Mouse (Mus musculus): ENCODE results near the gene Pyroxd2. TPM values are rescaled to one million over a fixed set of nuclear protein-coding genes. Genes with fewer than 3 reads are reported as not detected.

Gene Pyroxd2
- 1 to 10 TPM; 4.6 to 7.6 TPM for total RNA-seq (2023)

DNA sequence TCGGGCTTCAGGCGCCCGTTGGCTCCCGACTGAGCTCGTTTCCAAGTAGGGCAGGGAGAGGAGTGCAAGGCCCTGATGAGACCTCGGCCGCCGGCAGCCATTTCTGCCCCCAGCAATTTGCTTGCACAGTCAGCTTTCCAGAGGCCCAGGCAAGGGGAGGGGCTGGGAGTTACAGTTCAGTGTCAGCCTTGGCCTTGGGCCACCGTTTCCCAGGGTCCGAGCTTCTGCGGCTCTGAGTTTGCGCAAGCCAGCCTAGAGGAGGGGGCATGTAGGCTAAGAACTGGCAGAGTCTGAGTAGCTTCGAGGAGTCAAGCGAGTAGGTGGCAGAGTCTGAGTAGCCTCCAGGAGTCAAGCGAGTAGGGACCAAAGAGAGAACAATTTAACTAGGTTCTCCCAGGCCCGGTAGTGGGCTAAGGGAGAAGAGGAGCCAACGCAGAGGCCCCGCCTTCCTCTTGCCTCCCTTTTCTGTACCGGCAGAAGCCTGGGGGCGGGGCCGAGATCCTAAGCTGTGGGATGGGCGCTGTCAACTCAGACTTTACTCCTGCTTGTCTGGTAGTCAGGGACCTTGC is at the start of gene Pyroxd2:
Gene Pyroxd2 (minus strand): TSS at position 413 of the 569 bp plus-strand sequence.

GRCm38 (mm10) chr19:42779531-42780155 is 27.1 kb upstream of the Pyroxd2 start, which contains the start of gene Hps1:
TSS of gene Hps1 (minus strand) at chr19:42779978.

Other genes with a start within 250 kb of the Pyroxd2 start
- 10 to 100 TPM; 25.7 to 28.1 TPM for gene R3hcc1l, start 234.0 kb downstream of the Pyroxd2 start, total RNA-seq (2023)
- gene Loxl4, start 140.0 kb downstream of the Pyroxd2 start, total RNA-seq (2023) = under 1 TPM; 0.20 to 0.77 TPM
- 10 to 100 TPM; 18.7 to 20.4 TPM for gene Hps1, start 27.2 kb upstream of the Pyroxd2 start, total RNA-seq (2023)

All from neutrophil, adult 83 days (primary cell).